Mouse (Mus musculus) bone marrow macrophage, adult 2 months (primary cell): ENCODE data around the gene Cnot8.

Experiments
- CTCF ChIP-seq: IDR thresholded peaks from 2 replicates; pipeline ENCODE4 v1.5.1; 2012; ENCODE audit warnings: low read depth, mild to moderate bottlenecking, low read length, moderate library complexity
- POLR2A ChIP-seq: IDR thresholded peaks from 2 replicates; pipeline ENCODE4 v1.6.1; 2012; ENCODE audit warnings: mild to moderate bottlenecking, low read depth, low read length, borderline replicate concordance

GRCm38 (mm10) chr11:58129302-58129843, 25.4 kb downstream of the Cnot8 start:
- TF ChIP-seq CTCF = no peak
- no peak for TF ChIP-seq POLR2A
